Mouse (Mus musculus) midbrain, embryonic 14.5 days (tissue): ENCODE data around the gene Zfp106. TPM values are rescaled to one million over a fixed set of nuclear protein-coding genes. Genes with fewer than 3 reads are reported as not detected.

Source experiments
- ATAC-seq: fragments of 200-750 bp; cut with Nextera tagmentation; 2 replicates; pipeline ENCODE4 v1.8.0; 2017; ENCODE audit warnings: moderate number of reproducible peaks, moderate library complexity; ENCODE audit not compliant: low FRiP score, low TSS enrichment
- DNase-seq: peaks from one replicate; pipeline ENCODE4 v3.0.0-alpha.2; 2015
- H3K27ac ChIP-seq: fragments of 300-500 bp; sonication (generic); replicated peaks from 2 replicates; pipeline ENCODE4 v1.5.1; 2014; ENCODE audit warnings: mild to moderate bottlenecking, low read depth, low read length, moderate library complexity
- H3K27me3 ChIP-seq: fragments of 300-500 bp; sonication (generic); 2 replicates; pipeline ENCODE4 v1.6.1; 2014; ENCODE audit warnings: low read length, control low read depth, mixed read lengths; ENCODE audit not compliant: control insufficient read depth, insufficient read depth
- H3K36me3 ChIP-seq: fragments of 300-500 bp; sonication (generic); 2 replicates; pipeline ENCODE4 v1.6.1; 2014; ENCODE audit warnings: low read length, control low read depth; ENCODE audit not compliant: control insufficient read depth, insufficient read depth
- H3K4me1 ChIP-seq: fragments of 300-500 bp; sonication (generic); 2 replicates; pipeline ENCODE4 v1.6.1; 2014; ENCODE audit warnings: mild to moderate bottlenecking, antibody characterized with exemption, low read length, control low read depth; ENCODE audit not compliant: control insufficient read depth, insufficient read depth
- H3K4me2 ChIP-seq: fragments of 300-500 bp; sonication (generic); 2 replicates; pipeline ENCODE4 v1.6.1; 2014; ENCODE audit warnings: mild to moderate bottlenecking, low read length, moderate library complexity
- H3K4me3 ChIP-seq: fragments of 300-500 bp; sonication (generic); replicated peaks from 2 replicates; pipeline ENCODE4 v1.5.1; 2014; ENCODE audit warnings: low read depth, low read length
- H3K9ac ChIP-seq: fragments of 300-500 bp; sonication (generic); replicated peaks from 2 replicates; pipeline ENCODE4 v1.6.1; 2014; ENCODE audit warnings: mild to moderate bottlenecking, low read length, moderate library complexity
- H3K9me3 ChIP-seq: fragments of 300-500 bp; sonication (generic); 2 replicates; pipeline ENCODE4 v1.6.1; 2016; ENCODE audit warnings: low read length, control low read depth, mixed read lengths; ENCODE audit not compliant: control insufficient read depth
- WGBS: fragments of 180-500 bp; shearing (Covaris S2); extraction: QIAGEN DNeasy Blood & Tissue Kit; methylation state at CpG from one replicate; pipeline ENCODE4 v1.1.7; 2014; 5-methylcytosine and 5-hydroxymethylcytosine counted together
- polyA plus RNA-seq: library from polyadenylated mRNA; unstranded; fragments of >200 nt; fragmentation: Nextera tagmentation; extraction: Ambion mirVana; gene quantifications from 2 replicates; pipeline ENCODE4 v1.2.1, GENCODE M21; 2014

Zfp106 gene
- polyA plus RNA-seq, 1 experiment from 2014 or later: 53.6 TPM

- H3K36me3 ChIP-seq: no peaks in the 10 kb centered on the region
- H3K4me1 ChIP-seq: no peaks in the 10 kb centered on the region
- ATAC-seq: no peak
- WGBS: 92% methylated on average over 4 of the region's 4 CpGs
- H3K9ac ChIP-seq: no peak overlapping the region
- H3K27me3 ChIP-seq: no peaks in the 10 kb centered on the region
- H3K27ac ChIP-seq: no peak overlapping the region
- no peak overlapping the region for H3K4me3 ChIP-seq
- DNase-seq: no peak
- no peak overlapping the region for H3K4me2 ChIP-seq
- H3K9me3 ChIP-seq: no peaks in the 10 kb centered on the region
Measured at GRCm38 (mm10) chr2:120460216-120460615, 103.4 kb downstream of the Zfp106 start.

Other genes starting within 250 kb of the Zfp106 start
- gene Pla2g4f, start 249.7 kb downstream of the Zfp106 start, polyA plus RNA-seq: not detected in 2 replicates
- 43.1 and 55.5 TPM in 2 replicates for gene Vps39, start 210.7 kb downstream of the Zfp106 start, polyA plus RNA-seq
- gene Ganc, start 159.9 kb downstream of the Zfp106 start, polyA plus RNA-seq: 7.8 and 9.2 TPM in 2 replicates
- 11.1 and 12.1 TPM in 2 replicates for gene Tmem87a, start 159.7 kb downstream of the Zfp106 start, polyA plus RNA-seq
- gene Capn3, start 107.8 kb downstream of the Zfp106 start, polyA plus RNA-seq: 0.39 and 0.80 TPM in 2 replicates
- gene Snap23, start 3.8 kb upstream of the Zfp106 start, polyA plus RNA-seq: 11.9 and 20.2 TPM in 2 replicates
- 27.4 and 32.6 TPM in 2 replicates for gene Haus2, start 45.5 kb upstream of the Zfp106 start, polyA plus RNA-seq
- 25.1 and 26.5 TPM in 2 replicates for gene Lrrc57, start 45.7 kb upstream of the Zfp106 start, polyA plus RNA-seq
- 4.7 and 4.8 TPM in 2 replicates for gene Stard9, start 65.3 kb upstream of the Zfp106 start, polyA plus RNA-seq